Mouse (Mus musculus) heart, adult 2 months (tissue): ENCODE data around the gene Slc25a5.

Experiments
- CTCF ChIP-seq: fragments of 200-600 bp; IDR thresholded peaks from 2 replicates; pipeline ENCODE4 v1.8.1; 2022; ENCODE audit warnings: antibody characterized with exemption, mild to moderate bottlenecking, moderate library complexity
- EP300 ChIP-seq: fragments of 200-500 bp; IDR thresholded peaks from 2 replicates; pipeline ENCODE4 v1.6.1; 2011; ENCODE audit warnings: low read depth, low read length, control low read depth; ENCODE audit not compliant: insufficient read depth
- POLR2A ChIP-seq: fragments of 200-500 bp; IDR thresholded peaks from 2 replicates; pipeline ENCODE4 v1.6.1; 2011; ENCODE audit warnings: mild to moderate bottlenecking, low read depth, low read length, control low read depth; ENCODE audit not compliant: insufficient read depth

DNA sequence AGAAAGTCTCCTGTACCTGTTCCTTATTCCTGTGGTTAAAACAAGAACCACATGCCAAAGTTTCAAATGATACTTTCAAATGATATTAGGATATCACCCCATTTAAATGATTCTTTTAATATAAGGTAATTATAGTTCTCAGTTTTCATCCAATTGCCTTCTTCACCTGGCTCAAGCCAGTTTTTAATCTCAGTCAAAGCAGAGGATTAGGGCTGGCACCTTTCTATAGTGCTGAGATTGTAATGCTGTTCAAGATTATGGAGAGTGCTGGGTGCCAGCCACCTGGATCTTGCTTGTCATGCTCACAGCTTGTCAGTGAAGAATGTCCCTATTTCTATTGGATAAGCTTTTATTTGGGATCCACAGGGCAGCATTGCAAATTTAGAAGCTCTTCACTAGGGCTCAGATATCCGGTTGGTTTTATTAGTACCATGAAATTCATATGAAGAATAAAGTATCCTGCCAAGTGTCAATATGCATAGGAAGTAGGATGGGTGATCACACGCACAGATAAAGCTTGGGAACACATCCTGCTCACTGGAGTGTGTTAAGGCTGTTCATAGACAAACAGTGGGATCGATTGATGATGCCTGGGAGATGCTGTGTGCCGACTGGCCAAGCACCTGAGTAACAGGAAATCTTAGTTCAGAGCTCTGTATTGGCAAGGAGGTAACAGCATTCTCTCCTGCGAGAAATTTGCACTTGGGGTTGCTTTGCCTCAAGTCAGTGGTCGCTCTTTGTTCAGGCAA is 3.9 kb downstream of the Slc25a5 start:
- TF ChIP-seq EP300 (no peak), POLR2A (no peak), CTCF (no peak)
